Mouse (Mus musculus): ENCODE results near the gene Nup210.
A peak's percentile ranks its signal among the peaks of the same experiment; 100 is the strongest.

Gene Nup210

DNA sequence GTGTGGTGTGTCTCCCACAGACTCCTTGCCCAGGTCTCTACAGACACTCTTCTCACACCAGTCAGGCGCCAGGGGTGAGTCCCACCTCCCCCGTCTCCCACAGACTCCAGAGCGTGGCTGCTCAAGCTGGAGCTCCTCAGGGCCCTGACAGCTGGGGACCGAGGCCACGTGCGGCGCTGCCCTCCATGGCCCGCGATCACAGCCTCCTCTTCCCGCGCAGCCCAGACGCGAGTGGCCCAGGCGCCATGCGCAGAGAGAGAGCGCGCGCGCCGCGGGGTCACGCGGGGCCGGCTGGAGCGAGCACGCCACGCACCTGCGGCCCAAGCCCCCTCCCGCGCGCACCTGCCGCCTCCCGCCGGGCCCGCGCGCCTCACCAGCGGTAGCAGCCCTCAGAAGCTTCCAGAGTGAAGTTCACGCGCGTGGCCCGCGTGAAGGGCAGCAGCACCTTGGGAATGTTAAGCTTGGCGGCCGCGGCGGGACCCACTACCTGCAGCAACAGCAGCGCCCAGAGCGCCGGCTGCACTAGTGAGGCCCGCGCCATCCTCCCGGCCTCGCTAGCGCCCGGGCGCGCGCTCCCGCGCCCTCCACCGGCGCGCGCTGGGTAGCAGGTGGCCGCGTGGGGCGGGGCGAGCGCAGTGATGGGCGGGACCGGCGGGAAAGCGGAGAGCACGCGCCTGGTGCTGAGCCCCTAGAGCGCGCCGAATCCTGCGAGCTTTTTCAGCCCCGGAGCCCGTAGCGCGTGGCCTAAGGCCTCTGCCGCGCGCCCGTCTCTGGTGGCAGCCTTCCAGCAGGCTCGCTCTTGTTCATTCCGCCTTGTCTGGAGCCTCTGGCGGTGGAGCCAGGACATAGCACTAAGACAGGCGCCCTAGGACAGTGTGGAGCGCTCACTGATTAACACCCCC lies at the start of gene Nup210:
Gene Nup210, minus strand, starts transcription at position 586 of the 902 bp plus-strand sequence.
- peak; percentile 98 for DNase-seq

GRCm38 (mm10) chr6:91165210-91165609 lies 48.6 kb upstream of the Nup210 start:
- DNase-seq: peak; percentile 64 to 80

GRCm38 (mm10) chr6:91164584-91164983 lies 48.0 kb upstream of the Nup210 start:
- no peak for DNase-seq

DNA sequence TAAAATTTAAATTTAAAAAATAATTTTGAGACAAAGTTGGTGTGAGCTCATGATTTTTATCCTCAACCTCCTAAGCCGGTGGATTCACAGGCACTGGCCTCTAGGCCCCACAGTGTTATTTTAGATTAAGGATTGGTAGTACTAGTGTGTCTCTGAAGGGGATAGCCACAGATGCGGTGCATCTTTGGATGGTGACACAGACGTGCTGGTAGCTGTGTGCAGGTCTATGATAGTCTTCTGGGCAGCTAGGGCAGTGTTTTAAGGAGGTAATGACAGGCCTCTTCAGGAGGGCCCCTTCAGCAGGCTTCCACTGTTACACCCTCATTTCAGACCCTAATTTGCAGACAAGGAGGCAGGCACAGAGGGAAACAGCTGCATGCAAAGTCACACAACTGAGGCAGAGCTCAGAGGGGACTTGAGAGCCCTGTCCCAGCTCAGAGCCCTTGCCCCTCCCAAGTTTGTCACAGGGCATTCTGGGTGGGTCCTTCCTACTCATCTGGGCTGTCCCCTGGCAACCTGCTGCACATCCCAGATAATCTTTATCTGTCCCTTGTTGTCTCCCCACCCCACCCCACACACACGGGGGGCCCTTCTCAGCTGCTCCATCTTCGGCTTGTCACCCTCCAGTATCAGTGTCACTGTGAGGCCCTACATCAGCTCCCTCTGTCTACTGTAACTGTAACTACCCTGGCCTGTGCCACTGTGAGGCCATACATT lies 46.7 kb upstream of the Nup210 start:
- DNase-seq: no peak

DNA sequence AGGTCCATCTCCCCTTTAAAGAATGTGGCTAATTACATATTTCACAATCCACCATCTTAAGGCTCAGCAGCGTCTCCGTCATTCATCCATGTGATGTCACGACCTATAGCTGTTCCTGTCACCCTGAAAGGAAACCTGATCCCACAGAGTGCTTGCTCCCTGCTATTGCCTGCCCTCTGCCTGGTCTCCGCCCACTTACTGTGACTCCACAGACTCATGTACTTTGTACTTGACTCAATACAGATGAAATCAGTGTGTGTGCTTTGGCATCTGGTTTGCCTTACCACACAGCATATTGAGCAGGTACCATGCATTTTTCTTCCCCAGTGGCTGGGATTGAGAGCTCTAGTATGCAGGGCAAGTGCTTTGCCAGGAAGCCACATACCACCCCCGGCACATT lies 45.7 kb upstream of the Nup210 start:
- no peak for DNase-seq

DNA sequence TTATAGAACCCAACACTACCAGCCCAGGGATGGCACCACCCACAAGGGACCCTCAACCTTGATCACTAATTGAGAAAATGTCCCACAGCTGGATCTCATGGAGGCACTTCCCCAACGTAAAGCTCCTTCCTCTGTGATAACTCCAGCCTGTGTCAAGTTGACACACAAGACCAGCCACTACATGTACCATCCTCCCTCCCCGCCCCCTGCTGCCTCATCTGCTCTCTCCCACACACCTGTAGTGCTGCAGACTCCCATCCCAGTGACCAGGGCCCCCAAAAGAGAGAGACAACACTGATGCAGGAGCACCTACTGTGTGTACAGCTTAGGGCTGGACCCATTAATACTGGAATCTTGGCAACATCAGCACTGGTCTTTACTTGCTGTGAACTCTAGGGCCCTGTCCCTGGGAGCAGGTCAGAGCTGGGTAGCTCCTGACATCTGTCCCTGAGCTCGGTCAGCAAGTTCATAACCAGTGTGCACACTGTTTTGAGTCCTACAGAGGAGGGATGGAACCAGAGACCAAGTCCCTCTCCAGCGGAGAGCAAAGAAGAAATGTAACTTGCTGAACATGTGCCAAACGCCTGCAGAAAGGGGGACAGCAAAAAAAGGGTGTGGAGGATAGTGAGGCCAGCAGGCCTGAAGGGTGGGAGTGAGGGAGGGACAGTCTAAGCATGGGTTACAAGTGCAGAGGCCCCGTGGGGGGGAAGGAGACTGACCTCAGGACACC lies 45.0 kb upstream of the Nup210 start:
- DNase-seq: no peak

DNA sequence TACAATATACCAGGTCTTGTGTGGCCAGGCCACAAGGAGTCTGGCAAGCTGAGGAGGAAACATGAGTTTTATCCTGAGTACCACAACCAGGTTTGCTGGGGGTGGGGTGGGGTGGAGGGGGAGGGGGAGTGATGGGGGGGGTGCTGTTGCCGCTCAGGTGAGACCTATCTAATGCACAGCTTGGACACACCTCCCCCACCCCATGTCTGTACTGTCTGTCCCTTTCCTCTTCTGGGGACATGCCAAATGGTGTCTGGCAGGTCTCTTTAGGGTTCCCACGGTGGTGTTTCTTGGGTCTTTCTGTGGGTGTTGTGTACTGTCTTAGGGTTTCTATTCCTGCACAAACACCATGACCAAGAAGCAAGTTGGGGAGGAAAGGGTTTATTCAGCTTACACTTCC lies 44.3 kb upstream of the Nup210 start:
- no peak for DNase-seq

GRCm38 (mm10) chr6:91160399-91160798 lies 43.8 kb upstream of the Nup210 start:
- peak; percentile 78 to 90 for DNase-seq

DNA sequence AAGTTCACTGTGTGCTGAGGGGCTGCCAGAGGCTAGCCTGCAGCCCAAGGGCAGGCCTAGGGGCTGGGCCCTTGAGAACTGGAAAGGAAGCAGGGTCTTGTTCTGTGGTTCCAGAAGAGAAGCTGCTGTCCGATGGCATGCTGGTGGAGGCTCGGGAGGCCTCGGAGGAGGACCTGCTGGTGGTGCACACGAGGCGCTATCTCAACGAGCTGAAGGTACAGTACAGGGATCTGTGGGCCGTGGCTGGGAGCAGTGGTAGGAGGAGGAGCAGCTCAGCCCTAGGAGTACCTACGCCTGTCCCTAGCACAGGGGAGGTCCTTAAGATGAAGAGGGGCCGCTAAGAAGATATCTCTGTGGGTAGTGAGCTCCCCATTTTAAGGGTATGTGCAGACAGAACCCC lies 42.4 kb upstream of the Nup210 start:
- DNase-seq: peak in 1 of 2 experiments; percentile 27

- no peak for DNase-seq
These were observed 40.6 kb upstream of the Nup210 start for GRCm38 (mm10) chr6:91157237-91157570.

- peak; percentile 92 to 98 for DNase-seq
These were observed 40.1 kb upstream of the Nup210 start, which contains the start of gene Hdac11 for GRCm38 (mm10) chr6:91156554-91157236. Hdac11 (plus strand) TSS chr6:91156665.

- no peak for DNase-seq
These were observed 39.4 kb upstream of the Nup210 start for GRCm38 (mm10) chr6:91156062-91156461.

DNA sequence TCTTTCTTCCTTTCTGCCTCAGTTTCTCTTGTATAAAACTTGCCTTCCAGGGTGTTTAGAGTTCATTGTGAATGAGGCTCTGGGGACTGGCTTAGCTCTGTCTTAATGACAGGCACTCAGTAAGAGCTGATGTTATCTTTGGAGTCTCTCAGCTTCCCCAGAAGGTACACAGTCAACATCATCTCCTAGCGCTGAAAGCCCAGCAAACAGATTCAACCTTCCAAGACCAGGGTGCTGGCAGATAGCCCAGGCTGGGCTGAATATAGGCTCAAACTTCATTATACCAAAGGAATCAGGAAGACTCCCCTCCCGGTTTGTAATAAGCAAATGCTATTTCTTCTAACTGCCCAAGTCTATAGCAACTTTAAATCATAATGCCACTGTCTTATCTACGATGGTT lies 38.7 kb upstream of the Nup210 start:
- DNase-seq: no peak

GRCm38 (mm10) chr6:91154685-91155084 lies 38.1 kb upstream of the Nup210 start:
- no peak for DNase-seq

DNA sequence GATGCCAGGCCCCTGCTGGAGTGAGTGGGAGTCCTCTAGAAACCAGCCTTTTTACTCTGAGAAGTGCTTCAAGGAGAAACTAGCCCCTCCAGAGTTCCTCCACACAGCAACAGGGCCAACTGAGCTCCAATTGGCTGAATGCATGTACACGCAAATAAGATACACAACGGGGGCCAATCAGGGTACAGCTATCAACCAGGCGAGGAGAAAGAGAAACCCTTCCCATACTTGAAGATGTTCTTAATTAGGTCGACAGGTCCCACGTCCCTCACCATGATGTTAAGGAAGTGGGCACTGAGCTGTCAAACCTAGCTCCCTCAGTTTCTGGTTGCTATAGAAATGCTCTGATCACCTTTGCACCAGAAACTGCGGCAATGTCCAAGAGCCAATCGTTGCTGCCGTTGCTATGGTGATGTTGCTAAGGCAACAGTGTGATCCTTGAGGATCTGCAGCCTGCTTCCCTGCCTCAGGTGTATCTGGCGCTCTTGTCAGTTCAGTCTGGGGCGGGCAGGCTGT lies 37.0 kb upstream of the Nup210 start:
- DNase-seq: no peak

DNA sequence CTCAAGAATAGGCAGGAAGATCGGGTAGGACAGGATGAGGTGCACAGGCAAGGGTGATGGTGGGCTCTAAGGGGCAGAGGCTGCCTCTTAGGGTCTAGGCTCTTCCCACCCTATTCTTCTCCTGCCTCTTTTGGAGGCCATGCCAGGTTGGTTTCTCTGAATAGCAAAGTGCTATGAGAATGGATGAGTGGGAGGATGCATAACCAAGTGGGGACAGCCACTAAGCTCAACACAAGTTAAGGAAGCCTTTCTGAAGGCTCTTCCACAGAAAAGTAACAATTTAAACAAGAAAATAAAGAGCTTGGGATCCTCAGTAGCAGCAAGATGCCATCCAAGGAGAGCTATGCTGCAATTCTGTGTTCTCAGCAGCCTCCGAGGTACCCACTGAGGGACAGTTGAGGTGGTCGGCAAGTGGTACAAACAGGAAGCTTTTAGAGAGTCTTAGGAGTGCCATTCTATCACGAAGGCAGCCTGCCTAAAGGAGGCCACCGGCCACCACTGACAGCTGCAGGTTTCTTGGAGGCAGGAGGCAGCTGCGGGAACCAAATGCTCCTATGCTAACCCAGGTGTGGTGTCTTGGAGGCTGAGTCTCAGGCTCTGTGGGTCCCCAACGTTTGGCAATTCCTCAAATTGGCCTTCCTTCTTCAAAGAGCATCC lies 36.4 kb upstream of the Nup210 start:
- no peak for DNase-seq

GRCm38 (mm10) chr6:91147152-91147770 lies 30.6 kb upstream of the Nup210 start:
- DNase-seq: no peak

DNA sequence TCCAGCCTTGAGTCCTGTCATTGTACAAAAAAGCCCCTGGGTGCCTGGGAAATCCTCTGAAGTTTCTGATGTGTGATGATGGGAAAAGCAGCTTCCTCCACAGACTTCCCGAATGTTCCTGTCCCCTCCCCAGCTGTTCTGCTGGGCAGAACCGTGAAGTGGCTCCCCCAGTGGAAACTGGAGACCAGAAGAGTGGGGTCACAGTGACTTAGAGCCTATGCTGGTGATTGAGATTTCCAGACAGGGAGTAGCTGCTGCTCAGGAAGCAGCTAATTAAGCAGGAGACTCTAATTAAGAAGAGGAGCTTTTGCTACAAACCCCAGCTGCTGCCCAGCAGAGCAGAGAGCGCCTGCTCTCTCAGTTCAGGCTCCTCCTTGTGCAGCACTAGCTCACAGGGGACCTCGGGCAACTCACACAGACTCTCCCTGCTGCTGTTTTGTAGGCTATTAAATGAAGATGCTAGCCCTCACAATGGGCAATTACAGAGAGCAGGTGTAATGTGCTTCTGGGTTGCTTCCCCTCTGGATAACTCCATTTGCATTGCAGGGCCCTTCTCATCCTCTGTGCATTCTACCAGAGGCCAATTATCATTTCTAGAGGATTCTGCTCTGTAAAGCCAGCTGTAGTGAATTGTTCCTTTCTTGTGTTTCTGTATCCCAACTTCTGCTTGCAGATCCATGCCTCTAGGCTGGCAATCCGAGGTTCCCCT lies 30.0 kb upstream of the Nup210 start:
- no peak for DNase-seq

GRCm38 (mm10) chr6:91145572-91145971 lies 28.9 kb upstream of the Nup210 start:
- DNase-seq: no peak

DNA sequence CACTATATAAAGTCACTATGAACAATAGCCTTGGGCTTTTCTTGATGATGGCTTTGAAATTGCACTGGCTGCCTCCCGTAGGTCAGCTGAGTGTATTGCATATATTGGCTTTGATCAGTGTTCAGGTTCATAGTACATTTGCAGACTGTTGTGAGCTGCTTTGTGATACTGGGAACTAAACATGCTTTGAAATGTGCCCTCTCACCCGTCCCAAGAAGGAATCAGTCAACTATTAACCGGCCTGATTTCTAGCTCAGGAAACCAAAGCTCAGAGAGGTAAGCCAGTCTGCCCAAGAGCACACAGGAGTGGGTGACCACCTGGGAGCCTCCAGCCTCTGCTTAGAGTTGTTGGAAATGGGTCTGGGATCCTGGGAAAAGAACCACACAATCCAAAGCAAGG lies 28.4 kb upstream of the Nup210 start:
- no peak for DNase-seq

DNA sequence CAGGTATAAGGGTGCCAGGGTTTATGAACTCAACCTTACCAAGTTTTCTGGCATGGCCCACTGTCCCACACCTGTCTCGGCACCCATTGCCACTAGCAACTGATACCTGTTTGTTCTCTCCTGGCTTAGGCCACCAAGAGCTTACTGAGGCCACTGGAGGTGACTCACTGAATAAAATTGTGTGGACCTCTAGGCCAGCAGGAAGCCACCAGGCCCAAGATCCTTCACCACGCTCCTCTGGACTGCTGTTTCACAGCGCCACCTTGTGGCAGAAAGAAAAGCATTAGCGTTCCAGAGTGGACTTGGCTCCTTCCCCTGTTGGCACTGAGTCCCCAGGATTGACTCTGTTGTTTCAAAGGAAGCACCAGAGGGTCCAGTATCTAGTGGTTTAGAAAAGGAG lies 23.2 kb upstream of the Nup210 start:
- DNase-seq: peak; percentile 85 to 90
